Mouse (Mus musculus) heart, adult 8-10 months (tissue): ENCODE results near the gene Stx6. TPM values are rescaled to one million over a fixed set of nuclear protein-coding genes. Genes with fewer than 3 reads are reported as not detected.

Experiments used
- DNase-seq: peaks from one replicate; pipeline ENCODE4 v3.0.0; 2022; ENCODE audit warnings: low spot score
- total RNA-seq, 4 experiments: library from RNA; stranded (reverse); gene quantifications; 2 replicates each; pipeline ENCODE4 v1.2.4; 2022

Stx6 gene
- 10 to 100 TPM; 20.0 to 24.4 (median 23.4) TPM for total RNA-seq

DNA sequence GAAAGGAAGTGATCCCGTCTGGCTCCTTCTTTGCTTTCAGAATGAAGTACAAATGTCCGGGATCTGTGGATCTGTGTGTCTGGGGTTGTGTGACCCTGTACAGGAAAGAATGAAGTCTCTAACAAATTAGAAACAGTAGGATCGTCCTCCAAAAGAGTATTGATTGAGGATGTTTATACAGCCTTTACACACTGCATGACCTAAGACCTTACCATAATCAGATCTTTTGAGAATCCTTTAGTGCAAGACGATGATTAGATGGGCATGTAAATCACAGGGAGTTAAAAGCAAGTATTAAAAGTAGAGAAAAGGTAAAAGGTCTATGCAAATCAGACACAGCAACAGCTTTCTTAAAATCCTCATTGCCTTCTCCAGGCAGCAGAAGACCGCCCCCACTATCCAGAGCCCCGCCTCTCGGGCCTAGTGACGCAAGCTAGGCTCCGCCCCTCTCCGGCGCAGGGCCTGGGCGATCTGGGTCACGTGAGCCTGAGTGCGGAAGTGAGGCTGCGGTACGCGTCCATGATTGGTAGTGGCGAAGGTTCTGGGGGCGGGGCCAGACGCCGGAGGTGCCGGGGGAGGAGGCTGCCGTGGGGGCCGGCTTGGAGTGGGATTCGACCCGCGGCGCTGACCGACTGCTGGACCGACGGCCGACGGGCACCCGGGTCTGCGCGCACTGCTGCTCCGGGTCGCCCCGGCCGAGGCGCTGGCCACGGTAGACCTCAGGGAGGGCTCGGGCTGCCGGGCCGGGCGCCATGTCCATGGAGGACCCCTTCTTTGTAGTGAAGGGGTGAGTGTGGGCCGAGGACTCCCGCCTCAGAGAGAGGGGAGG lies at the start of gene Stx6:
TSS of gene Stx6 (plus strand) at position 575 of the 829 bp plus-strand sequence.
- DNase-seq, result peak; percentile 97

DNA sequence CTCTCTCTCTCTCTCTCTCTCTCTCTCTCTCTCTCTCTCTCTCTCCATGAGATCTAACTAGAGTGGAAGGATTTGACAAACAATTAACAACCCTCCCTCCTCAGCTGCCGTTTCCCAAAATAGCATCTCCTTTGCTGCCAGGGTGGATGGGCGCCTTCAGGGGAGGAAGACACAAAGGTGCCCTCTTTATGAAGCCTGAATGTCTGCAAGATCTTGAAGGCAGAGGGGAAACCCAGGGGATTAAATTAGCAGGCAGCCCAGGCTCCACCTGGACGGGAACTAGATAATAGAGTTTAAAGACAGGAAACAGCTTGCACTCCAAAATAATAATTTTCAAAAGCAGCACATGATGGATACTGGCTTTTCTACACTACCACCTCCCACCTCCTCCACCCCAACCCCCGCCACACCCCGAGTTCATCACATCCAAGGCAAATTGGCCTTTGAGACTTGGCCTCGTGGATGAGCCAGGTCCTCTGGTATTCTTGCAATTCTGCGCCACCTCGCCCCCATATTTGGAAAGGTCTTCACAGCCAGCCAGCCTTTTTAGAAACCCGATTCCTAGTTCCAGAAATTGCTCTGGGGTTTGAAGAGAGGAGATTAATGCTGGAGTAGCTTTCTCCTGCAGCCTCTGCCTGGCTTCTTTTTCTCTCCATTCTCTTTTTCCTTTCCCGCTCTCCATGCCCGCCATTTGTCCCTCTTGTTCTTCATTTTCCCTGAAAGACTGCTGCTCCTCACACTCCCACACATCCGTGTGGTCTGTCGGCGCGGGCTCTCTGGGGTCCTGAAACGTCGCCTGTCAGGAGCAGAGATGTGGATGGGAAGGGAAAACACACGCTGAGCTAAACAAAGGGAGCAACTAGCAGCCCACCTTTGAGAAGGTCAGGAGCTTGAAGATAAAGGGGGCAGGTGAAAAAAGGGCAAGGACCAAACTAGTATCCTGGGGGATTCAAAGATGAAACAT lies 48.8 kb upstream of the Stx6 start:
- DNase-seq, result no peak

DNA sequence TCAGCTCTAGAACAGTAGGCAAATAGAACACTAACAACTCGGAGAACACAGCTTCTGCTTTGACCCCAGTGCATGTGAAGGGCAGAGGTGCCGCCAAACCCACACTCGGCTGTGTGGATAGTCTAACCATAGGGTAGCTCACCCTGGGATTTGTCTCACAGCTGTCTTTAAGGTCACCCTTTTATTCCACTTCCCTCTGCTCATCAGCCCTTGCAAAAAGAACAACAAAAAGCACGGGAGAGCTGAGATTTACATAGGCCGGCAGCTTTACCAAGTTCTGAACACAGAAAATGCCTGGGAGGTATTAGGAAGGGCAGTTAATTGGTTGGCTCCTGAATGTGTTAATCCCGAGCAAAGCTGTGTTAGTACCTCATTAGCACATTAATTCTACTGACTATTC lies 47.0 kb upstream of the Stx6 start:
- DNase-seq, result no peak

DNA sequence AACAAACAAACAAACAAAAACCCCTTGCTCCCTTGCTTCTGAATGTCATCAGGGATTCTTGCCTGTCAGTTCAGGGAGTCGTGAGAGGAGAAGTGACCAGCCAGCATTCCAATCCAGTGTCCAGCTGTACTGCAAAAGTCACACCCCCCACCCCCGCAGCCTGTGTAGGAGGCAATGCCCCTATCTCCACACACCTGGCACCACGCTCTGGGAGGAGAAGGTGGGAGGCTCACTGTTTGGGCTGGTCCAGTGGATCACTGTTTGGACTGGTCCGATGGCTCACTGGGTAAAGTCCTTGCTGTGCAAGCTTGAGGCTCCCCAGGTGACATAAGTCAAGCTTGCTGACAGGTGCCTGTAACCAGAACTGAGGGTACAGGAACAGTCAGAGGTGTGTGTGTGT lies 46.4 kb upstream of the Stx6 start:
- no peak for DNase-seq

DNA sequence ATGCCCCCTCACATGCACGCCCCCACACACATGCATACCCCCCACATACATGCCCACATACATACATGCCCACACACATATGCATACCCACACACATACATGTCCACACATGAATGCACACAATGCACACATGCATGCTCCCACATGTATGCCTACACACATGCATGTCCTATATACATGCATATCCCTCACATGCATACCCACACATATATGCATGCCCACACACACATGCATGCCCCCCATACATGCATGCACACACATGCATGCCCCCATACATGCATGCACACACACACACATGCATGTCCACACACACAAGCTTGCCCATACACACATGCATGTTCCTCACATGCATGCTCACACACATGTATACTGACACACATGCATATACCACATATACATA lies 45.6 kb upstream of the Stx6 start:
- DNase-seq, result no peak

DNA sequence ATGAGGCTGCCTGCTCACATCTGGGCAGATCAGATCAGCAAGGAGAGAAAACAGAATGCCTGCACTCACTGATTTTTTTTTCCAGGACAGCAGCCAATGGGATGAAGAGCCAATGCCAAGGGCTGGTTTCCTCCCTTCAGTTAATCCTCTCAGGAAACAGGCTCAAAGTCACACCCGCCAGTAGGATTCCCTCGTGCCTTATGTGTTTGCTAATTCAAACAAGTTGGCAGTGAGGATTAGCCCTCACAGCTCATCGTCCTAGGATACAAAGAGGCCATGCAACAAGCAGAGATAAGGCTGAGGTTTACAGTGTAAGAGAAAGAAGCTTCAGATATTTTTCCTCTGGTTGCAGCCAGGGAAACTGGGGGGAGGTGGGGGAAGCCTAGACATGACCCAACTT lies 44.6 kb upstream of the Stx6 start:
- DNase-seq, result no peak

DNA sequence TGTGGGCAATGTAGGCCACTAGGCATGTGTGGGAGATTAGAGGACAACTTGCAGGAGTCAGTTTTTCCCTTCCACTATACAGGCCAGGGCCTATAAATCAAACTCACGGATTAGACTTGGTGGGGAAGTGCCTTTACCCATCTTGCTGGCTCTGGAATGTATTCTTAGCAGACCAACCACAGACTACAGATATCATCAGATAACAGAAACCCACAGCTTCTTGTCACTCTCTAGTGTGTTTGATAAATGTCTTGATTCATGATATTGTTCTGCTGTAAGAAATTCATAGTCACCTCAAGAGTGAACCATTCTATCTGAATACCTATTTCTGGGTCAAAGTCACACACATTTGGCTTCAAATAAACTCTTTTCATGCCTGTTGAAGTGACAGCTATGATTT lies 38.8 kb upstream of the Stx6 start:
- DNase-seq, result no peak

DNA sequence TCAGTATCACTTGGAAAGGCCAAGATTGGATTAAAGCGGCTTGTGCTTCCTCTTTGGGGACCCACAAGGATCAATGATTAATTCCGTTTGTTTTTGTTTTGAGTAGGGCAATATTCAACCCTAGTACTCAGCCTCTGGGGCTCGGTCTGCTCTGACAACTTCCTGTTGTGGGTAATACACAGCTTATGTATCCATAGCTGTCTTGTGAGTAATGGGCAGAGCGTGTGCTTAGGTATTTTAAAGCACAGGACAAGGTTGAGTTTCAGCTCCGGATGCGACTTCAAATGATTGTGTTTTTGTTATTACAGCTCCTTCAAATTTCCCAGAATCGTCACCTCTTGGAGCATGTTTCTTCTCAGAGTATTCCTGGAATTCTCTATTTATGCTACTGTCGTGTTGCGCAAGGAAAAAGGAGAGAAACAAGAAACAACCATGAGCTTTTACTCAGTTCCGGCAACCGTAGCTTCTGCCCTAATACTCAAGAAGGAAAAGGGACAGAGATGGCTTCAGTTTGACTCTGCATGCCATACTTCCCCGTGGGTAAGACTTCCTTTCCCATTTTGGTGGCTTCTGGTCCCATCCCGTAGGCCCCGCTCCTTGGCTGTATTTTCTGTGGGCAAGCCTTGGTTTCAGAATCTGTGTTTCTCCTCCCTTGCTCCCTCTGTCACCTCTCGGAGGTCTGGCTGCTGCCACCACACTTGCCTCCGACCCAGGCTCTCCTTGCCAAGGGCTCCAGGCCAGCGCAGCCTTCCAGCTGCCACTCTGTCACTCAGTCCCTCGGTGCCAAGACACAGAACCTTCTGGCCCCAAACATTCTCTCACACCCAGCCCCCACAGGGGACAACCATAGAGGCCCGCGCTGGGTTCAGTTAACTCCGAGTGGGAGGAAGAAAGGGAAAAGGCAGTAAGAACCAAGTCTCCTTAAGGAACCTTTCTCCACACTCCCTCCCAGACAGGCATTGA lies 36.3 kb upstream of the Stx6 start:
- peak; percentile 76 for DNase-seq

DNA sequence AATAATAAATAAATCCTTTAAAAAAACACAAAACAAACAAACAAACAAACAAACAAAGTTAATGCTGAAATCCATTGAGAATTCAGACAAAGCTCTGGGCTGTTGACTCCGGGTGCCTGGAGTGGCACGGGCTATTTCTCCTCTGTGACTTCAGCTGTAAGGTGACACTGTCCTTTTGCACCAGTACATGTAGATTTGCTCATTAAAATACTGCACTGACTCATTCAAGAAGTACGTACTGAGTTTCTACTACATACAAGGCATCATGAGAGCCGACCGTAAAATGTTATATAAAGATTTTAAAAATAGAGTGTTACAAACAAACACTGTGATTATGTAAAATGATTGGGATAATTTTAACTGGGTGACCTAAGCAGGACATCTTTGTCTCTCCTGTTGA lies 34.1 kb upstream of the Stx6 start:
- no peak for DNase-seq

DNA sequence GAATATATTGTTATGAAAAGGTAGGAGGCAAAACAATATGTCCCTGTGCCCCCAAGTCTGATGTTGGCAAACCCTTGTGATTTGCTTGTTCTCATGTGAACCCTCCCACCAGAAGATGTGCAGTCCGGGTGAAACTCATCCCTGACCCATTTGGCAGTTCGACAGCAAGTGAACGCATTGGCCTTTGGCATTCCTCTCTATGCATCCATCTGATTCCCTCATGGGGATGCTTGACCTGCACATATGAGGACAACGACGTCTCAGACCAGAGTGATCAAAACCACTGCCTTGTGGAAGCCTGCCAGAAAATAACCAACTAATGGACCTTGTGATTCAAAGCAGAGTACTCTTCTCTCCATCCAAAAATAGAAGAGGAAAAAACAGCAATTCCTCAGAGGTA lies 31.8 kb upstream of the Stx6 start:
- DNase-seq, result no peak

DNA sequence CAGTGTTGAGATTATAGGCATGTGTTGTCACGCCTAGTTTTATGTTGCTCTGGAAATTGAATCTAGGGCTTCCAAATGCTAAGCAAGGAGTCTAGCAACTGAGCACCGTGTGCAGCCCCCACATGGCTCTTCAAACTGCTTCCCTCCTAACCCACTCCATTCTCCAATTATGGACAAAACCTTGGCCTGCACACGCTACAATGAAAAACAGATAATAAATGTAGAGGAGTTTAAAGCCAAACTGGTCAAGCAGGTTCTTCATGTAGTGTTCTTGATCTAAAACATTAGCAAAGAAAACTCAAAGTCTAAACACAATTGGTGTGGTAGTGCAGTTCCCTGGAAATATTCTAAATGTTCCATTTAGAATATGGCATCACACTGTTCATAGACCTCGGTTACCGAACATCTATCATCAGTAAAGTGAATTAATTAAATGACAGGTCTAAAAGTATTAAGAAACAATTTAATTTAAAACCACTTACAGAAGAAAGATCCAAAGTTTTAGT lies 31.0 kb upstream of the Stx6 start:
- no peak for DNase-seq

DNA sequence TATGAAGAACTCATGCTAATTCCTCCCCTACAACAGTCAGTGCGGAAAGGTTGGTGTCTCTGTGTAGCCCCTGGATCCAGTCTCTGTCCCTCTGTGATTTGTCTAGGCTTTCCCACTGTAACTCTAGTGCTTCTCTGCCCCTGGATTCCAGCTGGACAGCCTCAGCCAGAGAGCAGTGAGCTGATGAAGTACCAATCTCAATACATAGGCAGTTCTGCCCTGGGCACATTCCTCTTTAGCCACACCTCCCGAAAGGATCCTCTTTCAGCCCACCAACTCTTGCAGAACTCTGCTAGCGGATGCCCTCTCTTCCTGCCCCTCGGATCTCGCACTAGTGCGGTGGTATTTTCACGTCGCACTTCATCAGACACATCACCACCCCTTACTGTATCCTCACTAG lies 23.6 kb upstream of the Stx6 start:
- no peak for DNase-seq

DNA sequence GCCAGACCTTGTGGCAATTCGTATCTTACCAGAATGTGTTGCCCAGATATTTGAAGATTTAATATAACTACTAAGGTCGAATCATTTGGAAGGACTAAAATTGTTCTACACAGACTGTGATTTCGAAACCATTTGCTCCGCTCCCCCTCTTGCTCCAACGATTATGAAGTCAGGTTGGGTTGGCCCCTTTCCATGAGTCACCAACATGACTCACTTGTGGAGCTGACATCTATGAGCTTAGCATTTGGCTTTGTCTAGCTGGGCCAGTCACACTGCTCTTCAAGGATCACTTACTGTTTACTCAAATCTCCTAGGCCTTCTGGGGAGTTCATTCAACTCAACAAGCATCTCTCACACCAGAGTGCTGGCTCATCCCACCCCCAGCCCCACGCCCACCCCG lies 19.7 kb upstream of the Stx6 start:
- peak; percentile 70 for DNase-seq

DNA sequence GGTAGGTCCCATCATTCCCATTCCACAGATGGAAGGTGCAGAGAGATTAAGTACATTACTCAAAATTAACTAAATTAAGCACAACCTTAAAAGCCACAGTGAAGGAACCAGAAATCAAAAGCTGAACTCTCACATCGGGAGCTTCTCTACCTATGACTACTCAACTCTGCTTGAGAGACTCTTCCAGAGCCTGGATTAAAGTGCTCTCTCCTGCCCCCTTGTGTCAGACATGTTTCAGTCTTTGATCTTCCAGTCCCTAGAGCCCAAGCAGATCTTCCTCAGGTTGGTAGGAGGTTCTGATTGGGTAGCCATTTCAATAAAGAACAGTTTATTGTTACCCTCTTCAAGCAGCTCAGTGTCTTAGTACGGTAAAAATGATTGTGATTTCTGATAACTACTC lies 18.4 kb upstream of the Stx6 start:
- DNase-seq, result peak; percentile 85

DNA sequence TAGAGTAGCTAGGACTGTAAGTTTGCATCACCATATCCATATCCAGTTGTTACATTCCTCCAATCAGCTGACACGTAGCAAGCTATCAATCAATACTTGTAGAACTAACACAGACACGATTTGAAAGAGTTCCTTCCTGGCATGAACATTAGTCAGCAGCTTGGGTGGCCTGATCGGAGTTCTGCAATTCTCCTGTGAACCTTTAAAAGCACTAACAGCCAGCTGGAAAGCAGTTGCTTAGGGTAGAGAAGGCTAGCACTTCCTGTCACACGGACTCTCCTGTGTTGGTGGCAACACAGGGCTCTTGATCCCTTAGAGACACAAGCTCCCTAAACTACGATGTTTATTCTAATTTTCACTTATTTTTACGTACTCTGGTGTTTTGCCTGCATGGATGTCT lies 12.9 kb upstream of the Stx6 start:
- DNase-seq, result peak; percentile 33

DNA sequence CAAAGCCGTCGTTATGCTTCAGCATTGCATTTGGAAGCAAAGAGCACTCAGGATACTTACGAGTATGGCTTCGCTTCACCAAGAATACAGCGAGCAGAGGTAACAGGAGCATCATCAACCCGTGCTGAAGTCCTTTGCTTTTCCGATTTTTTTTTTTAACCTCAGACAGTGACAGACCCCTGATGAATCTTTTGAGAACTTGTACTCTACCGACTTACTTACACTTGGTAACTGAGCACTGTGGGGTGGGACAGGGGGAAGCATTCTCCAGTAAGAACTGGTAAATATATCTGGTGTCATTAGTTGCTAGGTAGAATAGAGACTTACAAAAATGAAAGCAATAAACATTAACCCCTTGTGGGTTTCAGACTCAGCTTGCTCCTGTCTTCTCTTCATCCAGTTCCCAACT lies 11.9 kb upstream of the Stx6 start, which contains the start of gene Mr1:
TSS of gene Mr1 (minus strand) at position 243 of the 409 bp plus-strand sequence.
- DNase-seq, result peak; percentile 86

DNA sequence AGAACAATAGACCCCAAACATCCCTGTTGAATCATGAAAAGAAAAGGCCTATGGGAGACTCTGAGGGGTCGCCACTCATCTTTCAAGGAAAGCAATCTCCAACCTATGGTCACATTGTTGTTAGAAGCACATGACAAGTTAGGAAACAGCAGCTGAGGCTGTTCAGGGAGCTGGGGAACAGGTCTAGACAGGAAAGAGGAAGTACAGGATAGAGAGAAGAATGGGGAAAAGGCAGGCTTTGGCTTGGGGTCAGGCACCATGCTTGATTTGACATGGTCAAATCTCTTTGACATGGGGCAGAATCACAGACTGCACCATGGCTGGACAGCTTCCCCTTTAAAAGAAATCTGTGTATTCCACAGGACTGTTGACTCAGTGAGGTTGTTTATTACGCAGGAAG lies 11.3 kb upstream of the Stx6 start:
- DNase-seq, result no peak

DNA sequence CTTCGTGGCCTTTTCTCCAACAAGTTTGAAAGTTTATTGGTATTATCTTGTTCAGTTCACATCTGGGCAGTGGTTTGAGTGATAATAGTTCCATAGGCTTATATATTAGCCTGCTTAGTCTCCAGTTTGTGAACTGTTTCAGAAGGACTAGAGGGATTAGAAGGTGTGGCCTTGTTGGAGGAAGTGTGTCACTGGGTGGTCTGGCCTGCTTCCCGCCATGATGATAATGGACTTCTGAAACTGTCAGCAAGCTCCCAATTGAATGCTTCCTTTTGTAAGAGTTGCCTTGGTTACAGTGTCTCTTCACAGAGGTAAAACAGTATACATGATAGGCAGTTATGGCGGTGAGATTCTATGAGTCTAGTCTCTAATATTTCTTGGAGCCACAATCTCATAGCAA lies 9.1 kb upstream of the Stx6 start:
- no peak for DNase-seq

DNA sequence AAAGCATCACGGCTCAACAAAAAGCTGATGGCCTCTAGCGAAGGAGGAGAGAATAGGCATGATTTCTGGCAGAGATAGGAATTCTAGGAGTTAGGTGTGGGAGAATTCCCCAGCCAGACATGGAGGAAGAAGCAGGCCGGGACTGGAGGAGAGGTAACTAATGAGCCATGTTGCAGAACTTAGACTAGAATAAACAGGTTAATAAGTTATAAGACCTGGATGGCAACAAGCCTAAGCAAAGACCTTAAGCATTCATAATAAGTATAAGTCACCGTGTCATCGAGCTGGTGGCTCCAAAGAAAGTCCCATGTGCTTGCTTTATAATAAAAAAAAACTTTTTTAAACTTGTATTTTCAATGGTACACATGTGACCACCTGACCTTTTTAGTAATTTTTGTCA lies 7.7 kb upstream of the Stx6 start:
- no peak for DNase-seq

DNA sequence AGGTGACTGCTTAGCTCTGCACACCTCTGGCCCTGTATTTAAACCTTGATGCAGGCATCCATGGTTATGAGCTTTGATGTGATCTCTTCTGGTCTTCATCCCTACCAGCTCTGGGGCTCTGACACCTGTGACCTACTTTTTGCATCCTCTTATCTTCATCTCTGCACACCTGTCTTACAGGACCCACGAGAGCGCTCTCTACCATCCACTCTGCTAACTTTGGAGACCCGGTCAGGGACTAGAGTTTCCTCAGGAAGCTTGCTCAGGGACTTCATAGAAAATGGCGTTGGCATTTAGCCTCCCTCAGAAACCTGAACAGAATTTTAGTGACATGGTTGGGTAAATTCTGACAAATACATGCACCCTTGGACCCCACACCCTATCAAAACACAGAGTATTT lies 4.6 kb upstream of the Stx6 start:
- DNase-seq, result no peak

DNA sequence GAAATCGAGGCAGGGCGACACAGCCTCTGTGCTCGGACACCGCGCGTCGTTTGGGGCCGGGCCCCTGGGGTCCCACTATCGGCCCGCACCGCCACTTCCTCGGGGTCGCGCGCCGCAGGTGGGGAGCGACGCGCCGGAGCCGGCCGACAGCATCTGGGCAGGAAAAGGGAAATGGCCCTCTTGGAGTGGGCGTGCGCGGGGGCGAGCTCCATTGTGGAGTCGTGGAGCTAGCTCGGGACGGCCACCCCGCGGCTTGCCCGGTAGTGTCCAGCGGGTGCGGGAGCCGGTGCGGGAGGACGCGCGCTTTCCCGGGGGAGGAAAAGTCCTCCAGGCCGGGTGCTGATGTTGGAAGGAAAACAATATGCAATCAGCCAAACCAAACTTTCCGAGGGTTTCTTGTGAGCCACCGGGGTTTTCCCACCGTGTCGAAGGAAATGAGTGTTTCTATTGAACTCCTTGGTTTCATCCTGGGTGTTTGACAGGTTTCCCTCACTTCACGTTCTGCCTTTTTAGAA lies 512 bp downstream of the Stx6 start:
- peak; percentile 42 for DNase-seq
